Mouse (Mus musculus): ENCODE data around the gene Cbx7. TPM values are rescaled to one million over a fixed set of nuclear protein-coding genes. Genes with fewer than 3 reads are reported as not detected.

Gene Cbx7
- polyA plus RNA-seq, 1 experiment, result 41.3 TPM

- TF ChIP-seq CTCF (conservative IDR thresholded peaks at IDR 0.05; ENCODE audit: insufficient read depth, insufficient read length, low read depth, low read length) (no peak), POLR2A (IDR thresholded peaks at IDR 0.05; ENCODE audit: low read depth, low read length) (no peak)
- WGBS, result 15% methylated on average over 7 of the region's 7 CpGs
- peak overlapping the region; percentile 41; the same call in 1 of the 2 replicates for H3K27ac ChIP-seq (ENCODE audit: insufficient read depth, low read depth, low read length)
- 0 out of 2 replicates have a peak overlapping the region, but pooled peaks have one; percentile 5 for H3K4me3 ChIP-seq (ENCODE audit: insufficient read depth, low read depth, low read length)
- peak; percentile 59 for DNase-seq
- no peaks in the 10 kb centered on the region for H3K36me3 ChIP-seq (ENCODE audit: control insufficient read depth, insufficient read depth, low read length)
- H3K27me3 ChIP-seq (replicated peaks; ENCODE audit: control insufficient read depth, insufficient read depth, low read length), result no peaks in the 10 kb centered on the region
- peaks cover 23% of the 10 kb centered on the region for H3K4me1 ChIP-seq (ENCODE audit: control insufficient read depth, insufficient read depth, low read length)
These were observed 39.3 kb upstream of the Cbx7 start for GRCm38 (mm10) chr15:80010182-80010558.

GRCm38 (mm10) chr15:80009421-80010181 lies 38.7 kb upstream of the Cbx7 start:
- peaks cover 23% of the 10 kb centered on the region for H3K4me1 ChIP-seq (ENCODE audit: control insufficient read depth, insufficient read depth, low read length)
- H3K36me3 ChIP-seq (ENCODE audit: control insufficient read depth, insufficient read depth, low read length), result no peaks in the 10 kb centered on the region
- H3K4me3 ChIP-seq (ENCODE audit: insufficient read depth, low read depth, low read length), result no peak overlapping the region
- peak; percentile 60 for DNase-seq
- 50% methylated on average over 12 of the region's 12 CpGs for WGBS
- TF ChIP-seq POLR2A (IDR thresholded peaks at IDR 0.05; ENCODE audit: low read depth, low read length) (no peak), CTCF (conservative IDR thresholded peaks at IDR 0.05; ENCODE audit: insufficient read depth, insufficient read length, low read depth, low read length) (no peak)
- H3K27ac ChIP-seq (ENCODE audit: insufficient read depth, low read depth, low read length), result peak overlapping the region; percentile 41; the same call in 1 of the 2 replicates
- H3K27me3 ChIP-seq (replicated peaks; ENCODE audit: control insufficient read depth, insufficient read depth, low read length), result no peaks in the 10 kb centered on the region

GRCm38 (mm10) chr15:80008461-80008860 lies 37.5 kb upstream of the Cbx7 start:
- DNase-seq, result no peak
- TF ChIP-seq POLR2A (IDR thresholded peaks at IDR 0.05; ENCODE audit: low read depth, low read length) (no peak), CTCF (conservative IDR thresholded peaks at IDR 0.05; ENCODE audit: insufficient read depth, insufficient read length, low read depth, low read length) (no peak)
- WGBS, result 75% methylated on average over 6 of the region's 6 CpGs
- peaks cover 29% of the 10 kb centered on the region for H3K4me1 ChIP-seq (ENCODE audit: control insufficient read depth, insufficient read depth, low read length)
- H3K36me3 ChIP-seq (ENCODE audit: control insufficient read depth, insufficient read depth, low read length), result no peaks in the 10 kb centered on the region
- H3K4me3 ChIP-seq (ENCODE audit: insufficient read depth, low read depth, low read length), result no peak overlapping the region
- no peaks in the 10 kb centered on the region for H3K27me3 ChIP-seq (replicated peaks; ENCODE audit: control insufficient read depth, insufficient read depth, low read length)
- no peak overlapping the region for H3K27ac ChIP-seq (ENCODE audit: insufficient read depth, low read depth, low read length)

GRCm38 (mm10) chr15:80006156-80006555 lies 35.2 kb upstream of the Cbx7 start:
- no peak overlapping the region for H3K4me3 ChIP-seq (ENCODE audit: insufficient read depth, low read depth, low read length)
- 22% methylated on average over 7 of the region's 7 CpGs for WGBS

GRCm38 (mm10) chr15:80005436-80005835 lies 34.5 kb upstream of the Cbx7 start:
- TF ChIP-seq POLR2A (IDR thresholded peaks at IDR 0.05; ENCODE audit: low read depth, low read length), result no peak
- no peak for TF ChIP-seq CTCF (conservative IDR thresholded peaks at IDR 0.05; ENCODE audit: insufficient read depth, insufficient read length, low read depth, low read length)
- DNase-seq, result peak; percentile 50
- no peak overlapping the region for H3K4me3 ChIP-seq (ENCODE audit: insufficient read depth, low read depth, low read length)
- H3K27ac ChIP-seq (ENCODE audit: insufficient read depth, low read depth, low read length), result peak overlapping the region; percentile 65
- H3K4me1 ChIP-seq (ENCODE audit: control insufficient read depth, insufficient read depth, low read length), result peaks cover 29% of the 10 kb centered on the region
- no peaks in the 10 kb centered on the region for H3K36me3 ChIP-seq (ENCODE audit: control insufficient read depth, insufficient read depth, low read length)
- WGBS, result 39% methylated on average over 10 of the region's 10 CpGs
- no peaks in the 10 kb centered on the region for H3K27me3 ChIP-seq (replicated peaks; ENCODE audit: control insufficient read depth, insufficient read depth, low read length)

More at GRCm38 (mm10) chr15:80006156-80006555, 35.2 kb upstream of the Cbx7 start:
- DNase-seq, result peak; percentile 55
- no peaks in the 10 kb centered on the region for H3K36me3 ChIP-seq (ENCODE audit: control insufficient read depth, insufficient read depth, low read length)
- H3K27ac ChIP-seq (ENCODE audit: insufficient read depth, low read depth, low read length), result peak overlapping the region; percentile 65; the same call in 1 of the 2 replicates
- no peak for TF ChIP-seq CTCF (conservative IDR thresholded peaks at IDR 0.05; ENCODE audit: insufficient read depth, insufficient read length, low read depth, low read length)
- TF ChIP-seq POLR2A (IDR thresholded peaks at IDR 0.05; ENCODE audit: low read depth, low read length), result no peak
- H3K27me3 ChIP-seq (replicated peaks; ENCODE audit: control insufficient read depth, insufficient read depth, low read length), result no peaks in the 10 kb centered on the region
- peaks cover 29% of the 10 kb centered on the region for H3K4me1 ChIP-seq (ENCODE audit: control insufficient read depth, insufficient read depth, low read length)

GRCm38 (mm10) chr15:80004644-80005340 lies 33.9 kb upstream of the Cbx7 start:
- WGBS, result 22% methylated on average over 14 of the region's 14 CpGs
- Histone ChIP-seq H3K27me3 (replicated peaks; ENCODE audit: control insufficient read depth, insufficient read depth, low read length) (no peaks in the 10 kb centered on the region), H3K36me3 (ENCODE audit: control insufficient read depth, insufficient read depth, low read length) (no peaks in the 10 kb centered on the region; the same call in 1 of the 2 replicates), H3K4me1 (ENCODE audit: control insufficient read depth, insufficient read depth, low read length) (peaks cover 26% of the 10 kb centered on the region), H3K4me3 (ENCODE audit: insufficient read depth, low read depth, low read length) (no peak overlapping the region), H3K27ac (ENCODE audit: insufficient read depth, low read depth, low read length) (peak overlapping the region; percentile 65)
- TF ChIP-seq POLR2A (IDR thresholded peaks at IDR 0.05; ENCODE audit: low read depth, low read length) (no peak), CTCF (conservative IDR thresholded peaks at IDR 0.05; ENCODE audit: insufficient read depth, insufficient read length, low read depth, low read length) (no peak)
- DNase-seq, result peak; percentile 90

GRCm38 (mm10) chr15:80003581-80003980 lies 32.7 kb upstream of the Cbx7 start:
- H3K4me1 ChIP-seq (ENCODE audit: control insufficient read depth, insufficient read depth, low read length), result peaks cover 26% of the 10 kb centered on the region
- DNase-seq, result no peak
- 44% methylated on average over 2 of the region's 2 CpGs for WGBS
- no peaks in the 10 kb centered on the region for H3K27me3 ChIP-seq (replicated peaks; ENCODE audit: control insufficient read depth, insufficient read depth, low read length)
- no peak overlapping the region for H3K4me3 ChIP-seq (ENCODE audit: insufficient read depth, low read depth, low read length)
- TF ChIP-seq POLR2A (IDR thresholded peaks at IDR 0.05; ENCODE audit: low read depth, low read length) (no peak), CTCF (conservative IDR thresholded peaks at IDR 0.05; ENCODE audit: insufficient read depth, insufficient read length, low read depth, low read length) (no peak)
- peak overlapping the region; percentile 64 for H3K27ac ChIP-seq (ENCODE audit: insufficient read depth, low read depth, low read length)
- H3K36me3 ChIP-seq (ENCODE audit: control insufficient read depth, insufficient read depth, low read length), result no peaks in the 10 kb centered on the region; the same call in 1 of the 2 replicates

Data from kidney, adult 2 months (tissue).